18 mouse cellular contexts compared by ENCODE assay signal in the genomic region with DNA sequence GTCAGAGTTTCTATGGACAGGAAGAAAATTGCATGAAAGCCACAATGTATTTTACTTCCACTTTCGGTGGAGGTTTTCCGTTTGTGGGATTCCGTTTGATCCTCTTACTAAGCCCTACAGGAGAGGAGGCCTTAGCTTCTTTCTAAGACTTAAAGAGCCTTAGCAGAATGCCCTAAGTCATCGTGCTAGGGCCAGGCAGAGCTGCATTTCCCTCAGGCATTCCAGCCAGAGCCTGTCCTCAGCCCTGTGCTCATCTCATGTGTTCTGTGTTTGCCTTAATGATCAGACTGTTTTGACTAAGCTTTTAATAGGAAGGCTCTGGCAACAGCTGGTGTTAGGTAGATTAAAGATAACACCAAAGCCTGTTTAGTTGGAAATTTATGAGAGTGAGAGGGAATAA.
A peak's percentile ranks its signal among the peaks of the same experiment; 100 is the strongest.
DNase-seq lines count a peak whose midpoint lies in the region; ATAC-seq and TF ChIP-seq lines count a peak whose summit lies in the region.
"Had no signal": no experiment of that assay in that cellular context is flagged by ENCODE, and none has a peak within 500 bp of the region (broad histone marks: within the 10 kb centered on the region; RNA-seq: fewer than 3 reads in every experiment).

No protein-coding gene starts in this region.

- H3K27me3 ChIP-seq in forebrain, embryonic 13.5 days: no peaks in the 10 kb centered on the region
- H3K27me3 ChIP-seq in forebrain, embryonic 14.5 days (replicated peaks; ENCODE audit: control insufficient read depth, insufficient read depth, low read length): no peaks in the 10 kb centered on the region
- no peaks in the 10 kb centered on the region for H3K27me3 ChIP-seq in hindbrain, postnatal 0 days (ENCODE audit: insufficient read depth, low read length)
- H3K27me3 ChIP-seq in midbrain, postnatal 0 days (ENCODE audit: insufficient read depth, low read length): no peaks in the 10 kb centered on the region
- H3K27me3 ChIP-seq: embryonic facial prominence, embryonic 12.5 days; kidney, embryonic 15.5 days; liver, embryonic 12.5 days had no signal

- 0 out of 2 replicates have a peak overlapping the region, but pooled peaks have one; percentile 1 for H3K9ac ChIP-seq in forebrain, embryonic 13.5 days
- H3K9ac ChIP-seq in forebrain, embryonic 14.5 days (ENCODE audit: low read length): no peak overlapping the region
- H3K9ac ChIP-seq in hindbrain, postnatal 0 days (replicated peaks; ENCODE audit: low read length): no peak overlapping the region
- H3K9ac ChIP-seq in midbrain, postnatal 0 days (replicated peaks; ENCODE audit: low read length, poor library complexity, severe bottlenecking): no peak overlapping the region
- H3K9ac ChIP-seq: embryonic facial prominence, embryonic 12.5 days; kidney, embryonic 15.5 days; liver, embryonic 12.5 days had no signal

- H3K36me3 ChIP-seq in forebrain, embryonic 13.5 days (ENCODE audit: poor library complexity, severe bottlenecking): peaks cover 9% of the 10 kb centered on the region
- no peaks in the 10 kb centered on the region for H3K36me3 ChIP-seq in forebrain, embryonic 14.5 days (ENCODE audit: control insufficient read depth, insufficient read depth, low read length)
- no peaks in the 10 kb centered on the region for H3K36me3 ChIP-seq in hindbrain, postnatal 0 days (ENCODE audit: insufficient read depth, low read length)
- 0 out of 2 replicates have a peak, but pooled peaks cover 3% of the 10 kb centered on the region for H3K36me3 ChIP-seq in midbrain, postnatal 0 days (ENCODE audit: insufficient read depth, low read length)
- H3K36me3 ChIP-seq: embryonic facial prominence, embryonic 12.5 days; kidney, embryonic 15.5 days; liver, embryonic 12.5 days had no signal

- no peak for ATAC-seq in forebrain, embryonic 13.5 days
- no peak for ATAC-seq in forebrain, embryonic 14.5 days
- no peak for ATAC-seq in hindbrain, postnatal 0 days
- no peak for ATAC-seq in midbrain, postnatal 0 days (ENCODE audit: low FRiP score)
- ATAC-seq: forebrain, embryonic 16.5 days; inflammation-experienced regulatory T-cells, adult 6 months; liver, embryonic 12.5 days had no signal

- H3K4me1 ChIP-seq in forebrain, embryonic 13.5 days: peaks cover 42% of the 10 kb centered on the region
- peaks cover 20% of the 10 kb centered on the region for H3K4me1 ChIP-seq in forebrain, embryonic 14.5 days (ENCODE audit: control insufficient read depth, insufficient read depth, low read length)
- peaks cover 15% of the 10 kb centered on the region for H3K4me1 ChIP-seq in hindbrain, postnatal 0 days (ENCODE audit: insufficient read depth, low read length)
- H3K4me1 ChIP-seq in midbrain, postnatal 0 days (ENCODE audit: insufficient read depth, low read length): peaks cover 12% of the 10 kb centered on the region; the same call in 1 of the 2 replicates
- H3K4me1 ChIP-seq: liver, embryonic 12.5 days had no signal

- 27% methylated on average over 4 of the region's 4 CpGs for WGBS in forebrain, embryonic 13.5 days
- WGBS in forebrain, embryonic 14.5 days: 35% methylated on average over 4 of the region's 4 CpGs
- WGBS in hindbrain, postnatal 0 days: 32% methylated on average over 4 of the region's 4 CpGs
- WGBS in midbrain, postnatal 0 days: 17% methylated on average over 4 of the region's 4 CpGs

- H3K4me3 ChIP-seq in forebrain, embryonic 13.5 days: no peak overlapping the region
- H3K4me3 ChIP-seq in forebrain, embryonic 14.5 days (ENCODE audit: low read depth, low read length): no peak overlapping the region
- H3K4me3 ChIP-seq in hindbrain, postnatal 0 days (ENCODE audit: low read length): no peak overlapping the region
- no peak overlapping the region for H3K4me3 ChIP-seq in midbrain, postnatal 0 days (ENCODE audit: low read depth, low read length)
- H3K4me3 ChIP-seq: embryonic facial prominence, embryonic 12.5 days; kidney, embryonic 15.5 days; liver, embryonic 12.5 days; myocyte had no signal

- no peak for DNase-seq in forebrain, embryonic 14.5 days (ENCODE audit: low spot score)
- peak; percentile 40 for DNase-seq in brain, adult 2 months (ENCODE audit: low read depth, low spot score)
- no peak for DNase-seq in hindbrain, postnatal 0 days (ENCODE audit: low spot score)
- no peak for DNase-seq in midbrain, postnatal 0 days (ENCODE audit: low spot score)
- DNase-seq in cerebellum, postnatal 36 days: no peak
- DNase-seq in cerebellum, postnatal 14 days: no peak
- no peak for DNase-seq in adrenal gland, postnatal 36 days
- DNase-seq: gastrocnemius, postnatal 36 days; lung, postnatal 14 days; right cerebral cortex, adult 18-20 months; thymus, adult 2 months had no signal

- no peak overlapping the region for H3K4me2 ChIP-seq in forebrain, embryonic 13.5 days
- H3K4me2 ChIP-seq in forebrain, embryonic 14.5 days (ENCODE audit: low read length): no peak overlapping the region
- peak overlapping the region; percentile 58 for H3K4me2 ChIP-seq in hindbrain, postnatal 0 days (ENCODE audit: low read depth, low read length)
- H3K4me2 ChIP-seq in midbrain, postnatal 0 days (ENCODE audit: low read depth, low read length, poor library complexity, severe bottlenecking): peak overlapping the region; percentile 53
- H3K4me2 ChIP-seq: embryonic facial prominence, embryonic 12.5 days; kidney, embryonic 15.5 days; liver, embryonic 12.5 days had no signal

- no peaks in the 10 kb centered on the region for H3K9me3 ChIP-seq in forebrain, embryonic 13.5 days (replicated peaks)
- H3K9me3 ChIP-seq in forebrain, embryonic 14.5 days (replicated peaks; ENCODE audit: control insufficient read depth, low read length): no peaks in the 10 kb centered on the region
- H3K9me3 ChIP-seq in hindbrain, postnatal 0 days (ENCODE audit: low read length): no peaks in the 10 kb centered on the region
- H3K9me3 ChIP-seq in midbrain, postnatal 0 days (ENCODE audit: low read length): no peaks in the 10 kb centered on the region
- H3K9me3 ChIP-seq: embryonic facial prominence, embryonic 12.5 days; kidney, embryonic 15.5 days; liver, embryonic 12.5 days had no signal

- no peak for TF ChIP-seq CTCF in hindbrain, postnatal 0 days (IDR thresholded peaks at IDR 0.05; ENCODE audit: low read depth)
- no peak for TF ChIP-seq CTCF in midbrain, postnatal 0 days (IDR thresholded peaks at IDR 0.05)

- H3K27ac ChIP-seq in forebrain, embryonic 13.5 days: no peak overlapping the region
- H3K27ac ChIP-seq in forebrain, embryonic 14.5 days (ENCODE audit: low read depth, low read length): no peak overlapping the region
- H3K27ac ChIP-seq in hindbrain, postnatal 0 days: 0 out of 2 replicates have a peak overlapping the region, but pooled peaks have one; percentile 6
- H3K27ac ChIP-seq in midbrain, postnatal 0 days (ENCODE audit: low read depth, low read length): no peak overlapping the region
- H3K27ac ChIP-seq: embryonic facial prominence, embryonic 12.5 days; kidney, embryonic 15.5 days; liver, embryonic 12.5 days had no signal

Comparison
In these comparisons a context has a peak if more than half of its experiments do, and no peak if none do; other contexts are left out.
1. H3K4me2 ChIP-seq: peak in hindbrain, postnatal 0 days (single experiment) and midbrain, postnatal 0 days (single experiment); none in forebrain, embryonic 13.5 days (single experiment) and forebrain, embryonic 14.5 days (single experiment).